Mouse (Mus musculus): ENCODE results near the gene Rnf41.

The Rnf41 gene

GRCm38 (mm10) chr10:128382482-128382881 lies 29.0 kb upstream of the Rnf41 start:
- CTCF ChIA-PET: interaction anchor here (0.9 kb wide), 1 partner anchor 16 kb away, joined by 3 read pairs; no protein-coding TSS in a partner anchor

- CTCF ChIA-PET: no interaction called here
These were observed 25.6 kb upstream of the Rnf41 start for GRCm38 (mm10) chr10:128385902-128386301.

- CTCF ChIA-PET: no interaction called here
These were observed 22.5 kb upstream of the Rnf41 start for GRCm38 (mm10) chr10:128388941-128389340.

GRCm38 (mm10) chr10:128389570-128389969 lies 21.9 kb upstream of the Rnf41 start:
- CTCF ChIA-PET: no interaction called here

- CTCF ChIA-PET: interaction anchor here (0.6 to 1.1 kb wide), 2 partner anchors 14 to 230 kb away, joined by 3 to 11 read pairs; no protein-coding TSS in a partner anchor
These were observed 21.1 kb upstream of the Rnf41 start for GRCm38 (mm10) chr10:128390366-128390765.

- CTCF ChIA-PET: no interaction called here
These were observed 19.6 kb upstream of the Rnf41 start for GRCm38 (mm10) chr10:128391850-128392249.

- CTCF ChIA-PET: no interaction called here
These were observed 15.3 kb upstream of the Rnf41 start for GRCm38 (mm10) chr10:128396017-128396673.

- CTCF ChIA-PET: no interaction called here
These were observed 14.7 kb upstream of the Rnf41 start for GRCm38 (mm10) chr10:128396716-128397264.

- CTCF ChIA-PET: interaction anchor here (0.5 kb wide), 1 partner anchor 1227 kb away, joined by 3 read pairs; no protein-coding TSS in a partner anchor
These were observed 14.0 kb upstream of the Rnf41 start for GRCm38 (mm10) chr10:128397466-128397865.

- CTCF ChIA-PET: interaction anchor here (0.6 kb wide), 1 partner anchor 119 kb away, joined by 4 read pairs; no protein-coding TSS in a partner anchor
These were observed 11.1 kb upstream of the Rnf41 start for GRCm38 (mm10) chr10:128400338-128400737.

- CTCF ChIA-PET: no interaction called here
These were observed 10.4 kb upstream of the Rnf41 start, which contains the start of gene Slc39a5 for GRCm38 (mm10) chr10:128401056-128401455. Gene Slc39a5 (minus strand): TSS chr10:128401229.

GRCm38 (mm10) chr10:128401638-128402037 lies 9.8 kb upstream of the Rnf41 start:
- CTCF ChIA-PET: no interaction called here

- CTCF ChIA-PET: no interaction called here
These were observed 7.5 kb upstream of the Rnf41 start for GRCm38 (mm10) chr10:128403931-128404330.

GRCm38 (mm10) chr10:128408591-128409535 lies 2.6 kb upstream of the Rnf41 start:
- CTCF ChIA-PET: interaction anchor here (1.1 kb wide), 1 partner anchor 44 kb away, joined by 3 read pairs; no protein-coding TSS in a partner anchor

- CTCF ChIA-PET: interaction anchor here (0.6 to 2.2 kb wide), 4 partner anchors 10 to 34 kb away, joined by 3 to 11 read pairs (median 6); no protein-coding TSS in a partner anchor
These were observed 1.5 kb upstream of the Rnf41 start for GRCm38 (mm10) chr10:128409692-128410559.

GRCm38 (mm10) chr10:128410560-128410845 lies 954 bp upstream of the Rnf41 start:
- CTCF ChIA-PET: interaction anchor here (0.6 to 2.2 kb wide), 6 partner anchors 9 to 73 kb away, joined by 3 to 11 read pairs (median 6); partner anchors contain the start of gene Cs

GRCm38 (mm10) chr10:128412055-128412381 lies 561 bp downstream of the Rnf41 start:
- CTCF ChIA-PET: interaction anchor here (0.6 to 2.2 kb wide), 3 partner anchors 10 to 43 kb away, joined by 3 to 11 read pairs (median 11); no protein-coding TSS in a partner anchor

GRCm38 (mm10) chr10:128412558-128412957 lies 1.1 kb downstream of the Rnf41 start:
- CTCF ChIA-PET: no interaction called here

- CTCF ChIA-PET: interaction anchor here (0.6 kb wide), 1 partner anchor 27 kb away, joined by 3 read pairs; no protein-coding TSS in a partner anchor
These were observed 1.6 kb downstream of the Rnf41 start for GRCm38 (mm10) chr10:128413076-128413475.

GRCm38 (mm10) chr10:128414848-128415247 lies 3.4 kb downstream of the Rnf41 start:
- CTCF ChIA-PET: interaction anchor here (0.6 kb wide), 1 partner anchor 34 kb away, joined by 3 read pairs; no protein-coding TSS in a partner anchor

GRCm38 (mm10) chr10:128422426-128422825 lies 11.0 kb downstream of the Rnf41 start:
- CTCF ChIA-PET: interaction anchor here (0.5 to 0.6 kb wide), 2 partner anchors 10 to 150 kb away, joined by 3 to 4 read pairs; no protein-coding TSS in a partner anchor
